Mouse (Mus musculus): ENCODE data around the gene Ppp4r4. TPM values are rescaled to one million over a fixed set of nuclear protein-coding genes. Genes with fewer than 3 reads are reported as not detected.

The Ppp4r4 gene
- polyA plus RNA-seq, 1 experiment, result 0.12 TPM

- no peaks in the 10 kb centered on the region for H3K4me1 ChIP-seq (replicated peaks; ENCODE audit: control insufficient read depth, insufficient read depth, low read length)
- no peaks in the 10 kb centered on the region for H3K36me3 ChIP-seq (ENCODE audit: control insufficient read depth, insufficient read depth, low read length)
- WGBS, result 74% methylated on average over 2 of the region's 2 CpGs
Measured at GRCm38 (mm10) chr12:103598411-103598810, 66.3 kb downstream of the Ppp4r4 start.

GRCm38 (mm10) chr12:103600364-103600763, 68.3 kb downstream of the Ppp4r4 start:
- H3K4me1 ChIP-seq (replicated peaks; ENCODE audit: control insufficient read depth, insufficient read depth, low read length), result no peaks in the 10 kb centered on the region
- no peaks in the 10 kb centered on the region for H3K36me3 ChIP-seq (ENCODE audit: control insufficient read depth, insufficient read depth, low read length)
- 65% methylated on average over 3 of the region's 3 CpGs for WGBS
- no peak for DNase-seq
- H3K4me3 ChIP-seq (ENCODE audit: control insufficient read depth, insufficient read depth, low read length), result no peak overlapping the region
- no peak overlapping the region for H3K27ac ChIP-seq (ENCODE audit: control insufficient read depth, insufficient read depth, low read length)
- no peaks in the 10 kb centered on the region for H3K27me3 ChIP-seq (ENCODE audit: control insufficient read depth, insufficient read depth, low read length)
- TF ChIP-seq CTCF (IDR thresholded peaks at IDR 0.05; ENCODE audit: borderline replicate concordance, control insufficient read depth, extremely low read depth, insufficient read depth, low read length, poor library complexity) (no peak), POLR2A (IDR thresholded peaks at IDR 0.05; ENCODE audit: control insufficient read depth, extremely low read depth, insufficient read depth, low read length, poor library complexity) (no peak)

More at GRCm38 (mm10) chr12:103598411-103598810, 66.3 kb downstream of the Ppp4r4 start:
- TF ChIP-seq CTCF (IDR thresholded peaks at IDR 0.05; ENCODE audit: borderline replicate concordance, control insufficient read depth, extremely low read depth, insufficient read depth, low read length, poor library complexity) (no peak), POLR2A (IDR thresholded peaks at IDR 0.05; ENCODE audit: control insufficient read depth, extremely low read depth, insufficient read depth, low read length, poor library complexity) (no peak)
- no peak overlapping the region for H3K4me3 ChIP-seq (ENCODE audit: control insufficient read depth, insufficient read depth, low read length)
- no peaks in the 10 kb centered on the region for H3K27me3 ChIP-seq (ENCODE audit: control insufficient read depth, insufficient read depth, low read length)
- no peak overlapping the region for H3K27ac ChIP-seq (ENCODE audit: control insufficient read depth, insufficient read depth, low read length)
- DNase-seq, result no peak

- no peaks in the 10 kb centered on the region for H3K4me1 ChIP-seq (replicated peaks; ENCODE audit: control insufficient read depth, insufficient read depth, low read length)
- TF ChIP-seq CTCF (IDR thresholded peaks at IDR 0.05; ENCODE audit: borderline replicate concordance, control insufficient read depth, extremely low read depth, insufficient read depth, low read length, poor library complexity), result no peak
- no peak for TF ChIP-seq POLR2A (IDR thresholded peaks at IDR 0.05; ENCODE audit: control insufficient read depth, extremely low read depth, insufficient read depth, low read length, poor library complexity)
- WGBS, result 92% methylated on average over 3 of the region's 3 CpGs
- no peak overlapping the region for H3K27ac ChIP-seq (ENCODE audit: control insufficient read depth, insufficient read depth, low read length)
- no peak overlapping the region for H3K4me3 ChIP-seq (ENCODE audit: control insufficient read depth, insufficient read depth, low read length)
- no peak for DNase-seq
- H3K27me3 ChIP-seq (ENCODE audit: control insufficient read depth, insufficient read depth, low read length), result no peaks in the 10 kb centered on the region
- H3K36me3 ChIP-seq (ENCODE audit: control insufficient read depth, insufficient read depth, low read length), result no peaks in the 10 kb centered on the region
Measured at GRCm38 (mm10) chr12:103601839-103602238, 69.8 kb downstream of the Ppp4r4 start.

GRCm38 (mm10) chr12:103615141-103615540, 83.1 kb downstream of the Ppp4r4 start:
- Histone ChIP-seq H3K4me3 (ENCODE audit: control insufficient read depth, insufficient read depth, low read length) (no peak overlapping the region), H3K36me3 (ENCODE audit: control insufficient read depth, insufficient read depth, low read length) (no peaks in the 10 kb centered on the region), H3K4me1 (replicated peaks; ENCODE audit: control insufficient read depth, insufficient read depth, low read length) (no peaks in the 10 kb centered on the region), H3K27me3 (ENCODE audit: control insufficient read depth, insufficient read depth, low read length) (no peaks in the 10 kb centered on the region), H3K27ac (ENCODE audit: control insufficient read depth, insufficient read depth, low read length) (no peak overlapping the region)
- TF ChIP-seq POLR2A (IDR thresholded peaks at IDR 0.05; ENCODE audit: control insufficient read depth, extremely low read depth, insufficient read depth, low read length, poor library complexity), result no peak
- 91% methylated on average over 1 of the region's 1 CpGs for WGBS
- DNase-seq, result no peak

GRCm38 (mm10) chr12:103615734-103616133, 83.7 kb downstream of the Ppp4r4 start:
- H3K36me3 ChIP-seq (ENCODE audit: control insufficient read depth, insufficient read depth, low read length), result no peaks in the 10 kb centered on the region
- no peaks in the 10 kb centered on the region for H3K27me3 ChIP-seq (ENCODE audit: control insufficient read depth, insufficient read depth, low read length)
- no peak overlapping the region for H3K4me3 ChIP-seq (ENCODE audit: control insufficient read depth, insufficient read depth, low read length)
- WGBS, result 82% methylated on average over 4 of the region's 4 CpGs
- DNase-seq, result no peak
- no peaks in the 10 kb centered on the region for H3K4me1 ChIP-seq (replicated peaks; ENCODE audit: control insufficient read depth, insufficient read depth, low read length)
- H3K27ac ChIP-seq (ENCODE audit: control insufficient read depth, insufficient read depth, low read length), result no peak overlapping the region
- TF ChIP-seq POLR2A (IDR thresholded peaks at IDR 0.05; ENCODE audit: control insufficient read depth, extremely low read depth, insufficient read depth, low read length, poor library complexity) (no peak), CTCF (IDR thresholded peaks at IDR 0.05; ENCODE audit: borderline replicate concordance, control insufficient read depth, extremely low read depth, insufficient read depth, low read length, poor library complexity) (no peak)

GRCm38 (mm10) chr12:103616860-103617261, 84.8 kb downstream of the Ppp4r4 start:
- H3K27me3 ChIP-seq (ENCODE audit: control insufficient read depth, insufficient read depth, low read length), result no peaks in the 10 kb centered on the region
- DNase-seq, result no peak
- H3K4me3 ChIP-seq (ENCODE audit: control insufficient read depth, insufficient read depth, low read length), result no peak overlapping the region
- TF ChIP-seq CTCF (IDR thresholded peaks at IDR 0.05; ENCODE audit: borderline replicate concordance, control insufficient read depth, extremely low read depth, insufficient read depth, low read length, poor library complexity) (no peak), POLR2A (IDR thresholded peaks at IDR 0.05; ENCODE audit: control insufficient read depth, extremely low read depth, insufficient read depth, low read length, poor library complexity) (no peak)
- H3K27ac ChIP-seq (ENCODE audit: control insufficient read depth, insufficient read depth, low read length), result no peak overlapping the region
- no peaks in the 10 kb centered on the region for H3K4me1 ChIP-seq (replicated peaks; ENCODE audit: control insufficient read depth, insufficient read depth, low read length)
- WGBS, result 85% methylated on average over 10 of the region's 10 CpGs
- H3K36me3 ChIP-seq (ENCODE audit: control insufficient read depth, insufficient read depth, low read length), result no peaks in the 10 kb centered on the region

- WGBS, result 80% methylated on average over 3 of the region's 3 CpGs
- Histone ChIP-seq H3K4me3 (ENCODE audit: control insufficient read depth, insufficient read depth, low read length) (no peak within 1 kb of the TSS), H3K27ac (ENCODE audit: control insufficient read depth, insufficient read depth, low read length) (no peak within 1 kb of the TSS), H3K4me1 (replicated peaks; ENCODE audit: control insufficient read depth, insufficient read depth, low read length) (no peaks in the 10 kb centered on the region), H3K36me3 (ENCODE audit: control insufficient read depth, insufficient read depth, low read length) (no peaks in the 10 kb centered on the region), H3K27me3 (ENCODE audit: control insufficient read depth, insufficient read depth, low read length) (no peaks in the 10 kb centered on the region)
- TF ChIP-seq POLR2A (IDR thresholded peaks at IDR 0.05; ENCODE audit: control insufficient read depth, extremely low read depth, insufficient read depth, low read length, poor library complexity), result no peak
- no peak for TF ChIP-seq CTCF (IDR thresholded peaks at IDR 0.05; ENCODE audit: borderline replicate concordance, control insufficient read depth, extremely low read depth, insufficient read depth, low read length, poor library complexity)
- no peak for DNase-seq
Measured at GRCm38 (mm10) chr12:103631203-103631612, 99.1 kb downstream of the Ppp4r4 start, which contains the start of gene Serpina10. TSS of gene Serpina10 (minus strand) at chr12:103631444.

Measured in thymus, adult 2 months (tissue).